Mouse (Mus musculus) regulatory T cell (primary cell): ENCODE data around the gene Prkcq.

Source experiments
- in situ Hi-C: fragments of 300-600 bp; cut with MboI, MseI; formaldehyde crosslinking; loops from one replicate; pipeline ENCODE4 v1.15.1; 2025; ENCODE audit warnings: high pct_unique_total_duplicates

The Prkcq gene

GRCm38 (mm10) chr2:11183991-11184390, 12.1 kb downstream of the Prkcq start:
- in situ Hi-C loops: no loop called here

GRCm38 (mm10) chr2:11186586-11186985, 14.7 kb downstream of the Prkcq start:
- in situ Hi-C loops: no loop called here

GRCm38 (mm10) chr2:11187166-11187565, 15.3 kb downstream of the Prkcq start:
- in situ Hi-C loops: no loop called here

GRCm38 (mm10) chr2:11188279-11188678, 16.4 kb downstream of the Prkcq start:
- in situ Hi-C loops: no loop called here

GRCm38 (mm10) chr2:11189150-11189767, 17.4 kb downstream of the Prkcq start:
- in situ Hi-C loops: no loop called here

GRCm38 (mm10) chr2:11192281-11193098, 20.6 kb downstream of the Prkcq start:
- in situ Hi-C loops: no loop called here

GRCm38 (mm10) chr2:11193099-11193618, 21.3 kb downstream of the Prkcq start:
- in situ Hi-C loops: no loop called here

GRCm38 (mm10) chr2:11194732-11195340, 22.9 kb downstream of the Prkcq start:
- in situ Hi-C loops: no loop called here

GRCm38 (mm10) chr2:11196071-11196470, 24.2 kb downstream of the Prkcq start:
- in situ Hi-C loops: no loop called here

GRCm38 (mm10) chr2:11196952-11197559, 25.1 kb downstream of the Prkcq start:
- in situ Hi-C loops: no loop called here

GRCm38 (mm10) chr2:11199624-11200023, 27.7 kb downstream of the Prkcq start:
- in situ Hi-C loops: no loop called here

GRCm38 (mm10) chr2:11202841-11203240, 30.9 kb downstream of the Prkcq start:
- in situ Hi-C loops: no loop called here

- in situ Hi-C loops: no loop called here
Observed at GRCm38 (mm10) chr2:11203261-11203660, 31.4 kb downstream of the Prkcq start.

- in situ Hi-C loops: no loop called here
Observed at GRCm38 (mm10) chr2:11204232-11204631, 32.3 kb downstream of the Prkcq start.

GRCm38 (mm10) chr2:11204961-11205360, 33.1 kb downstream of the Prkcq start:
- in situ Hi-C loops: no loop called here

- in situ Hi-C loops: no loop called here
Observed at GRCm38 (mm10) chr2:11205720-11206119, 33.8 kb downstream of the Prkcq start.

GRCm38 (mm10) chr2:11208263-11208662, 36.4 kb downstream of the Prkcq start:
- in situ Hi-C loops: no loop called here

GRCm38 (mm10) chr2:11209335-11209734, 37.4 kb downstream of the Prkcq start:
- in situ Hi-C loops: no loop called here

- in situ Hi-C loops: no loop called here
Observed at GRCm38 (mm10) chr2:11210241-11210916, 38.5 kb downstream of the Prkcq start.

- in situ Hi-C loops: no loop called here
Observed at GRCm38 (mm10) chr2:11211961-11212562, 40.2 kb downstream of the Prkcq start.

- in situ Hi-C loops: no loop called here
Observed at GRCm38 (mm10) chr2:11216421-11216820, 44.5 kb downstream of the Prkcq start.
